Mouse (Mus musculus) megakaryocyte, embryonic 14.5 days (primary cell): ENCODE results near the gene Clrn3. TPM values are rescaled to one million over a fixed set of nuclear protein-coding genes. Genes with fewer than 3 reads are reported as not detected.

Source experiments
- H3K27me3 ChIP-seq: replicated peaks from 2 replicates; pipeline ENCODE3; 2012; ENCODE audit warnings: inconsistent platforms
- H3K36me3 ChIP-seq: replicated peaks from 2 replicates; pipeline ENCODE3; 2012; ENCODE audit warnings: low read length, inconsistent platforms, mixed read lengths
- H3K4me1 ChIP-seq: 2 replicates; pipeline ENCODE4 v1.6.1; 2012; ENCODE audit warnings: inconsistent platforms
- H3K4me3 ChIP-seq: replicated peaks from 2 replicates; pipeline ENCODE3; 2012; ENCODE audit warnings: moderate library complexity, mild to moderate bottlenecking, inconsistent platforms
- H3K9me3 ChIP-seq: 2 replicates; pipeline ENCODE4 v1.6.1; 2012; ENCODE audit warnings: inconsistent platforms
- FLI1 ChIP-seq: IDR thresholded peaks from 2 replicates; pipeline ENCODE4 v1.6.1; 2012; ENCODE audit warnings: low read length, inconsistent platforms, mixed read lengths
- GATA1 ChIP-seq: IDR thresholded peaks from 3 replicates; pipeline ENCODE4 v1.6.1; 2012; ENCODE audit warnings: mixed read lengths, low read length, inconsistent platforms, borderline replicate concordance
- polyA plus RNA-seq: library from polyadenylated mRNA; stranded (reverse); fragments of >175 nt; gene quantifications from 2 replicates; pipeline ENCODE4 v1.2.3, GENCODE M21; 2012; ENCODE audit warnings: low replicate concordance; ENCODE audit not compliant: insufficient read depth

The Clrn3 gene
- polyA plus RNA-seq, 1 experiment, result not detected

DNA sequence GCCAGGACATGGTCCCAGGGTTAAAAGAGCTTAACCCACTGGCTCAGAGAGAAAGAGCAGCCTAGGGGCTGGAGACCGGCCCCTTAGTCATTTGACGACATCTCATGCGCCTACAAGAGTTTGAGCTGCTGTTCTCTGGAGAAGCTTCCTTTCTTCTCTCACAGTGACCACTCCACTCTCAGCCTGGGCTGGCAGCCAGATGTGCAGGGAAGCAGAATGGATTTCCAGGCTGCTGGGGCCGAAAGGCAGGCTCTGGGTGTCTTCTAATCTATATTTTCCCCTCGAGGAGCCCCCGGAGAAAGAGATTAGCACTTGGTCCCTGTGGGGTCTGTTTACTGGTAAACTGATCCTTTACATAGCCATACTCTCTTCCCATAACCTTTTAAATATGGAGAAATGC, 44.7 kb downstream of the Clrn3 start:
- Histone ChIP-seq H3K4me1 (peaks cover 10% of the 10 kb centered on the region; the same call in 1 of the 2 replicates), H3K9me3 (peaks cover 3% of the 10 kb centered on the region; the same call in 1 of the 2 replicates), H3K4me3 (no peak overlapping the region), H3K27me3 (peaks cover 58% of the 10 kb centered on the region), H3K36me3 (no peaks in the 10 kb centered on the region)
- TF ChIP-seq FLI1, result no peak
- no peak for TF ChIP-seq GATA1

DNA sequence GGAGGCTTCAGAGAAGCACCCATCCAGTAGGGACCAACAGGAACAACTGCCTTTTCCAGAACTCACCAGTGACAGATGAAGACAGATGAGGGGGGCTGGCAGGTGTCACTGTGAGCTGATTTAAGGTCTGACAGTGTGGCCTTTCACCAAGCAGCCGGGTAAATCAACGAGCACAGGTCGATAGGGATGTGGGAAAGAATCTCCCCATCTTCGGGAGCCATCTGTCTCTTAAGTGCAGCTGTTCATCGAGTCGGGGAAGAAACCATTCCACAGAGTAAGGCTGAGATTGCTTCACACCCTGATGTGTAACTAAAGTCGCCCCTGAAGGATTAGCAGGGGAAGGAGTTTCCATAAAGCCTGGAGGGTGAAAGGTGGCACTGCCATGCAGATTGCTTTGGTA, 47.3 kb downstream of the Clrn3 start:
- Histone ChIP-seq H3K9me3 (peaks cover 3% of the 10 kb centered on the region; the same call in 1 of the 2 replicates), H3K4me1 (0 out of 2 replicates have a peak, but pooled peaks cover 4% of the 10 kb centered on the region), H3K36me3 (no peaks in the 10 kb centered on the region), H3K4me3 (no peak overlapping the region), H3K27me3 (peaks cover 54% of the 10 kb centered on the region)
- TF ChIP-seq FLI1 (no peak), GATA1 (no peak)

DNA sequence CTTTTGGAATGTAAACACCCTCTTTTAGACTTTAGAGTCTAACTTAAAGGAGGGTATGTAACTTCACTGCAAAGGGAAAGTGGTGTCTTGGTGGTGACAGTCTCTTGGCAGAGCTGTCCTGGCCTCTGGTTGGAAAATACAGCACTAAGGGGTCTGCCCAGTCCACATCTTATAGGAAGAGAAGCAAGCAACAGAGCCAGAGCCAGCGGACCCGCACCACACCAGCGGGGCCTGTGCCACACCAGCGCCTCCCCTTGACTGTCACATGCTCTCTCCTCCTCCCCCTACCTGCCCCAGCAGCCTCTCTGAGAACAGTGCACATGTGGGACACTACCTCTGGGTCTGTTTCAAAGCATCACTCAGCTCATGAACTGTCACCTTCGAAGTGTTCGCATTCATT, 48.5 kb downstream of the Clrn3 start:
- Histone ChIP-seq H3K36me3 (no peaks in the 10 kb centered on the region), H3K27me3 (peaks cover 47% of the 10 kb centered on the region), H3K4me3 (no peak overlapping the region), H3K9me3 (peaks cover 3% of the 10 kb centered on the region; the same call in 1 of the 2 replicates), H3K4me1 (0 out of 2 replicates have a peak, but pooled peaks cover 4% of the 10 kb centered on the region)
- TF ChIP-seq GATA1, result no peak
- TF ChIP-seq FLI1, result no peak

DNA sequence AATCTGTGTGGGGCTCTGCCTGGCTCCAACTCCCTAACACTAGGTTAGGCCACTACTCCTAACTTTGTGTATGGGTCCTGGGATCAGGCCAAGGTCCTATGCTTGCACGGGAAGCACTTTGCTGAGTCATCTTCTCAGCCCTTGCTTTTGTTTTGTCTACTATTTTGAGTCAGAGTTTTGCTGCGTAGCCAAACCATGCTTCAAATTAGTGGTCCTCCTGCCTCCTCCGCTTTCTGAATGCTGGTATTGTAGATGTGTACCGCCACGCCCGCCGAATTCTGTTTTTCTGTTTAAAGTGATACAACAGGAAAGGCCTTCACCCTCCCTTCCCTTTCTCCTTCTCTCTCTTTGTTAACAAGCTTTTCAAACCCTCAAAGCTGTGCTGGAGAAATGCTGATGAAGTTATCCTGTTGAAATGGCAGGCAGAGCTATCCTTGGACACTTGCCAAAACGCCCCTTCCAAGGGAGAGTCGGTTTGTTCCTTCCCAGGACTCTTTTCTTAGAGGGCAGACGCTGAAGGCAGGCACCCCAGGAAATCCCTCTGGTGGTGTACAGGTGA, 49.1 kb downstream of the Clrn3 start:
- Histone ChIP-seq H3K27me3 (peaks cover 42% of the 10 kb centered on the region), H3K4me3 (no peak overlapping the region), H3K36me3 (no peaks in the 10 kb centered on the region), H3K4me1 (0 out of 2 replicates have a peak, but pooled peaks cover 4% of the 10 kb centered on the region), H3K9me3 (peaks cover 3% of the 10 kb centered on the region; the same call in 1 of the 2 replicates)
- TF ChIP-seq GATA1, result no peak
- no peak for TF ChIP-seq FLI1

DNA sequence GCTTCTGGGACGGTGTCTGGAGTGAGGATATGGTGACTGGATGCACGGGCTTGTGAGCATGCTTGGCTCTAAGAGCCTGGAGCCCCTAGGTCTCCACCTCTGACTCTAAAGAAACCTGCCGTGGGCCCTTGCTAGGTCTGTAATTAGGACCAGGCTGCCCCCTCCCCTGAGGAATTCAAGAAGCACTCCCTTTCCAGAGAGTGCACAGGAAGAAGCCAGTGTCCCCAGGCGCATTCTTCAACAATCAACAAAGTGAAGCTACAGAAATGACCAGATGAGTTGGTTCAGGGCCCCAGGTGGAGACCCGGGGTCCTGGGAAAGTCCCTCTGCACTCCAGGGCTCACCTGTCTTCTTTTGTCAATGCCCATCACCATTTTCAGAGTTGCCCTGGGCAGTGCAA, 51.2 kb downstream of the Clrn3 start:
- TF ChIP-seq FLI1 (no peak), GATA1 (no peak)
- H3K9me3 ChIP-seq, result no peaks in the 10 kb centered on the region
- H3K27me3 ChIP-seq, result peaks cover 30% of the 10 kb centered on the region
- 0 out of 2 replicates have a peak, but pooled peaks cover 4% of the 10 kb centered on the region for H3K4me1 ChIP-seq
- H3K36me3 ChIP-seq, result no peaks in the 10 kb centered on the region
- no peak overlapping the region for H3K4me3 ChIP-seq

DNA sequence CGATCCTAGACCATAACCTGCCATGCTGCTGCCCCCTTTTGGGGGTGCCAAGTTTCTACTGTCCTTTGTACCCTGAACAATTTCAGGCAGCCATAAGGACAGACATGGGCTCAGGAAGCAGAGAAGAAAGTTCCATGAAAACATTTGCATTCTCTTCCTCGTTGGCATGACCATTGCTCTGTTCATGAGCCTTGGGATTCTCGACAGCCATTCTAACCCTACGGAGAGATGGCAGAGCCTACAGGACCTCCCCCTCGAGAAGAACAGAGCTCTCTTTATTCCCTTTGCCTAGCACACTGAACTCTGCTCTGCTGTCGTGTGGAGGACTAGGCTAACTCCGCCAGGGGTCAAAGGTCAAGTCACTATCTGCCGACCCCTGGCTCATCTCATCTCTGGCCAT, 52.5 kb downstream of the Clrn3 start:
- H3K9me3 ChIP-seq, result no peaks in the 10 kb centered on the region
- 0 out of 2 replicates have a peak, but pooled peaks cover 4% of the 10 kb centered on the region for H3K4me1 ChIP-seq
- H3K27me3 ChIP-seq, result peaks cover 20% of the 10 kb centered on the region
- H3K4me3 ChIP-seq, result no peak overlapping the region
- no peaks in the 10 kb centered on the region for H3K36me3 ChIP-seq
- TF ChIP-seq FLI1, result no peak
- TF ChIP-seq GATA1, result no peak

DNA sequence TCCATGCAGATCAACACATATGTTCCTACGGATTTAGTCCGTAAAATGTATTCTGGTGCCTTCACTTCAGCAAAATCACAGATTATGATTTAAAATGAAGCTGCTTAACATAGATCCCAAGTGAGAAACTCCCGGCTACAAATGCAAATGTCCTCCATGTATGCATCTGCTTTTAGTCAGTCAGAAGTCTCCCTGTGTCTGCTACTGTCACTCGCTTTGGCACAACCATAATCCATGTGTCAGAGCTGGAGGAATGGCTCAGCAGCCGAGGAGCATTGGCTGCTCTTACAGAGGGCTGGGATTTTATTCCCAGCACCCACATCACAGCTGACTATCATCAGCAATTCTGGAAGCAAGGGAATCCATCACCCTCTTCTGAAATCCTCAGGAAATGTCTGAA, 58.1 kb downstream of the Clrn3 start:
- Histone ChIP-seq H3K36me3 (no peaks in the 10 kb centered on the region), H3K27me3 (peaks cover 29% of the 10 kb centered on the region), H3K9me3 (no peaks in the 10 kb centered on the region), H3K4me3 (no peak overlapping the region), H3K4me1 (no peaks in the 10 kb centered on the region)
- TF ChIP-seq FLI1, result no peak
- no peak for TF ChIP-seq GATA1

DNA sequence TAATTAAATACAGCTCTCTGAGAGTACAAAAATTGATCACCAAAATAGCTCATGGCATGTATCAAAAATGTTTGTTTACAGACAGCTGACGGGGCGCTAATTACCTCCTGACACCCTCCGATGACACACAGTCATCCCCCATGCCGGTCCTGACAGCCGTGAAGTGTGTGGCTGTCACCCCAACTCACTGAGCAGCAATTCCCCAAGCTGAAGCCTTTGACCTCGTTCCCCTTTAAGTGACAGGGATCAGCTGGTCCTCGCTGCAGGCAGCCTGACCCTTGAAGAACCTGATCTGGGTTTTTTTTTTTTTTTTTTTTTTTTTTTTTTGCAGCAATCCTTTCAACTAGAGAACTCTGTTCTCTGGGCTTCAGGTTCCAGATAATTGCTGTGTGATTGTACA, 59.8 kb downstream of the Clrn3 start:
- Histone ChIP-seq H3K4me1 (no peaks in the 10 kb centered on the region), H3K9me3 (no peaks in the 10 kb centered on the region), H3K4me3 (no peak overlapping the region), H3K36me3 (no peaks in the 10 kb centered on the region), H3K27me3 (peaks cover 32% of the 10 kb centered on the region)
- no peak for TF ChIP-seq FLI1
- no peak for TF ChIP-seq GATA1

DNA sequence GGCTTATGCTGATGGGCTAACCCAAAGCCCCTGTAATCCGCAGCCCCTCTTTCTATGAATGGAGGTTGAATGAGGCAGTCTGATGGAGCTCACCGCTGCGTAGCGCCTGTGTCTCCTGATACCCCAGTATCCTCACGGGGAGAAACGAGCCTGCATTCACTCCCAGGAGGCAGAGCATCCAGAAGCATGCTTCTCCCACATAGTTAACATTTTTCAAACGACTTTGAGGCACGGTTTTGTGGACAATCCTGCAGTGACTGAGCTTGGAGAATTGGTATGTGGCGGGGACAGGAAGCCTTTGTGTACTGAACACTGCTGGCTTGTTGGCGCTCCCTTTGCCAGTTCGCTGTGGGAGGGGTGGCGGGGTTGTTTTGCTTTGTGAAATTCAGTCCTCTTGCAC, 63.2 kb downstream of the Clrn3 start:
- Histone ChIP-seq H3K27me3 (peaks cover 29% of the 10 kb centered on the region), H3K36me3 (no peaks in the 10 kb centered on the region), H3K9me3 (no peaks in the 10 kb centered on the region), H3K4me1 (no peaks in the 10 kb centered on the region), H3K4me3 (no peak overlapping the region)
- no peak for TF ChIP-seq GATA1

DNA sequence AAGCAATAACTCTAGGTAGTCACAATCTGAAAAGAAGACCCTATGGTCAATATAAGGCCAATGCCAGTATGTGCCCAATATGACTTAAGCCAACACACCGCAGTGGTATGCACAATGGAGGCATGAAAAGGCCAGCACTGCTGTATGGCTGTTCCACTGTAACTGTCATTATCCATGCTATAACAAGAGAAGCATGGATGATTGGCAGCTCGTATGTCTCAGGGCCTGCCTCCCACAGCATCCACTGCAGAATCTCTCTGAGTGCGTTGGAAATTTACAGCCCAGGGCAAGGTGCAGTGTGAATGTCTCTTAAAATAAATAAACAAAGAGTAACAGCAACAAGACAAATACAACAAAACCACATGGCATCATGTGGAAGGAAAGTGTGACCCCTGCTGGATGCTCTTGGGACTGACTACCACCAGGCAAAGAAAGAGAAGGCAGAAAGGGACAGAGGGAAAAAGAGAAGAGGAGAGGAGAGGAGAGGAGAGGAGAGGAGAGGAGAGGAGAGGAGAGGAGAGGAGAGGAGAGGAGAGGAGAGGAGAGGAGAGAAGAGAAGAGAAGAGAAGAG, 63.7 kb downstream of the Clrn3 start:
- TF ChIP-seq FLI1 (no peak), GATA1 (no peak)
- H3K4me1 ChIP-seq, result no peaks in the 10 kb centered on the region
- H3K27me3 ChIP-seq, result peaks cover 29% of the 10 kb centered on the region
- H3K4me3 ChIP-seq, result no peak overlapping the region
- no peaks in the 10 kb centered on the region for H3K9me3 ChIP-seq
- no peaks in the 10 kb centered on the region for H3K36me3 ChIP-seq

Other genes with a start within 250 kb of the Clrn3 start
- not detected in 2 replicates for gene Foxi2, start 118.3 kb downstream of the Clrn3 start, polyA plus RNA-seq
- 7.7 and 12.3 TPM in 2 replicates for gene Ptpre, start 8.8 kb upstream of the Clrn3 start, polyA plus RNA-seq
- 2.3 and 2.9 TPM in 2 replicates for gene Mki67, start 187.7 kb upstream of the Clrn3 start, polyA plus RNA-seq